Mouse (Mus musculus) spleen, postnatal 36 days (tissue): Measurements from ENCODE around the gene Tspyl4.

Experiments
- DNase-seq, 2 experiments: peaks; one replicate each; pipeline ENCODE4 v3.0.0; 2022; ENCODE audit warnings: low spot score in 2 of 2, mixed read lengths in 1 of 2

Tspyl4 gene

GRCm38 (mm10) chr10:34320809-34321208, 23.6 kb downstream of the Tspyl4 start:
- no peak for DNase-seq

- peak in 1 of 2 experiments; percentile 5 for DNase-seq
Observed at GRCm38 (mm10) chr10:34326701-34327100, 29.5 kb downstream of the Tspyl4 start.

GRCm38 (mm10) chr10:34327144-34327543, 29.9 kb downstream of the Tspyl4 start:
- DNase-seq: no peak

- no peak for DNase-seq
Observed at GRCm38 (mm10) chr10:34328310-34328709, 31.1 kb downstream of the Tspyl4 start.

GRCm38 (mm10) chr10:34341014-34341413, 43.8 kb downstream of the Tspyl4 start:
- DNase-seq: no peak

- no peak for DNase-seq
Observed at GRCm38 (mm10) chr10:34341886-34342285, 44.6 kb downstream of the Tspyl4 start.
